Mouse (Mus musculus) midbrain, embryonic 11.5 days (tissue): ENCODE data around the gene Clint1. TPM values are rescaled to one million over a fixed set of nuclear protein-coding genes. Genes with fewer than 3 reads are reported as not detected.

Experiments
- ATAC-seq: fragments of 200-750 bp; cut with Nextera tagmentation; 2 replicates; pipeline ENCODE4 v1.8.0; 2017; ENCODE audit warnings: moderate TSS enrichment, moderate library complexity; ENCODE audit not compliant: low FRiP score
- DNase-seq: peaks from one replicate; pipeline ENCODE4 v3.0.0; 2015; ENCODE audit warnings: low spot score; ENCODE audit errors: missing footprints
- H3K27ac ChIP-seq: fragments of 300-500 bp; sonication (generic); 2 replicates; pipeline ENCODE4 v1.5.1; 2014; ENCODE audit warnings: low read depth, low read length
- H3K27me3 ChIP-seq: fragments of 300-500 bp; sonication (generic); 2 replicates; pipeline ENCODE4 v1.6.1; 2014; ENCODE audit warnings: mild to moderate bottlenecking, low read length, moderate library complexity, mixed read lengths; ENCODE audit not compliant: control insufficient read depth, insufficient read depth
- H3K36me3 ChIP-seq: fragments of 300-500 bp; sonication (generic); 2 replicates; pipeline ENCODE4 v1.6.1; 2014; ENCODE audit warnings: mild to moderate bottlenecking, low read length, moderate library complexity, mixed read lengths; ENCODE audit not compliant: control insufficient read depth, insufficient read depth
- H3K4me1 ChIP-seq: fragments of 300-500 bp; sonication (generic); 2 replicates; pipeline ENCODE4 v1.6.1; 2014; ENCODE audit warnings: low read length; ENCODE audit not compliant: control insufficient read depth, insufficient read depth
- H3K4me2 ChIP-seq: fragments of 300-500 bp; sonication (generic); 2 replicates; pipeline ENCODE4 v1.6.1; 2014; ENCODE audit warnings: mild to moderate bottlenecking, moderate library complexity
- H3K4me3 ChIP-seq: fragments of 300-500 bp; sonication (generic); 2 replicates; pipeline ENCODE4 v1.5.1; 2014; ENCODE audit warnings: low read depth, low read length
- H3K9ac ChIP-seq: fragments of 300-500 bp; sonication (generic); 2 replicates; pipeline ENCODE4 v1.6.1; 2014; ENCODE audit warnings: low read length
- H3K9me3 ChIP-seq: fragments of 300-500 bp; sonication (generic); 2 replicates; pipeline ENCODE4 v1.6.1; 2016; ENCODE audit warnings: low read length; ENCODE audit not compliant: control insufficient read depth
- WGBS: fragments of 180-500 bp; shearing (Covaris S2); extraction: QIAGEN DNeasy Blood & Tissue Kit; methylation state at CpG from one replicate; pipeline ENCODE4 v1.1.7; 2014; 5-methylcytosine and 5-hydroxymethylcytosine counted together
- polyA plus RNA-seq: library from polyadenylated mRNA; unstranded; fragments of >200 nt; fragmentation: Nextera tagmentation; extraction: Ambion mirVana; gene quantifications from 2 replicates; pipeline ENCODE4 v1.2.1, GENCODE M21; 2014

The Clint1 gene
- polyA plus RNA-seq, 1 experiment from 2014 or later: 60.9 TPM

DNA sequence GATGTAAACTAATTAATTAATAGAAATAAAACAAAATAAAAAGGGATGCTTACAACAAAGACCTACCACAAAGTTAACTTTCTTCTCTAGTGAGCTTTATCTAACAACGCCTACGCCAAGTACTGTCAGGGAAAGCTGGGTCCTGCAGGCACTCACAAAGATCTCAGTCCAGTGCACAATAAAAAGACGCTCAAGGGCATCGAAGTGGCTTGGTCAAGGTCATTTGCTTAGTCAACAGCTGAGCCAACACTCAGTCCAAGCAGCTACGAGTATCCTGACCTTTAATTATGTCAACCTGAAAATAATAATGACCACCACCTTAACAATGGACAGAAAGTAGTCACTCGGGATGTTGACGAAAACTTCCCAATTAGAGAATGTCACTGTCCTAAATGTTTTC, 90.4 kb downstream of the Clint1 start:
- Histone ChIP-seq H3K27me3 (no peaks in the 10 kb centered on the region), H3K4me2 (no peak overlapping the region), H3K4me3 (no peak overlapping the region), H3K9me3 (no peaks in the 10 kb centered on the region), H3K36me3 (no peaks in the 10 kb centered on the region), H3K27ac (no peak overlapping the region), H3K9ac (no peak overlapping the region), H3K4me1 (peaks cover 12% of the 10 kb centered on the region)
- ATAC-seq (no peak), DNase-seq (no peak)
- WGBS: 91% methylated on average over 7 of the region's 7 CpGs

DNA sequence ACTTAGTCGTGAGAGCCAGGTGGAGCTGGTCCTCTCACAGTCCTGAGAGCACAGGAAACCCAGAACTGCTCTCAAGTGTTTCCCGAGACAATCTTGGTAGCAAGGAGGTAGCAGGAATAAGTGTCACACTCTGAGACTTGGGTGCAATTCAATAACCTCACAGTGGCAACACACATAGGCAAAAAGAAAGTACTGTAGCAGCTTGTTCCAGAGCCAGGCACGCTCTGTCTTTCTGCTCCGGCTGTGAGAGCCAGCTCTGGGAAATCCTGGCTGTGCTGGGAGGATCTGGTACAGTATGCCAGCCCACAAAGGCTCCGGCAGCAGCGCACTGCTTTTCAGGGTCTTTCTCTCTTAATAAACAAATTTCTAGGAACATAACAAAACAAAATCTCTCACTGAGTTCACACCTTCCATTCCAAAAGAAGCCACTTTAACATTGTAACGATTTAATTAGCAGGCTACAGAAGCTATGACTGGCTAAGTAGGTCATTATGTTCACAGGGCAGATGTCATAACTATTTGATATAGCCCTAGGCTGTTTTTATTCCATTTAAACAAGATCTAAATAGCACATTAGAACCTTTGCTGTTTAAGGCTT, 91.4 kb downstream of the Clint1 start:
- Histone ChIP-seq H3K27ac (no peak overlapping the region), H3K4me3 (peak overlapping the region; percentile 81), H3K4me1 (peaks cover 12% of the 10 kb centered on the region), H3K36me3 (no peaks in the 10 kb centered on the region), H3K27me3 (no peaks in the 10 kb centered on the region), H3K4me2 (peak overlapping the region; percentile 70), H3K9me3 (no peaks in the 10 kb centered on the region), H3K9ac (peak overlapping the region; percentile 87; the same call in 1 of the 2 replicates)
- no peak for DNase-seq
- ATAC-seq: no peak
- WGBS: 71% methylated on average over 7 of the region's 7 CpGs

DNA sequence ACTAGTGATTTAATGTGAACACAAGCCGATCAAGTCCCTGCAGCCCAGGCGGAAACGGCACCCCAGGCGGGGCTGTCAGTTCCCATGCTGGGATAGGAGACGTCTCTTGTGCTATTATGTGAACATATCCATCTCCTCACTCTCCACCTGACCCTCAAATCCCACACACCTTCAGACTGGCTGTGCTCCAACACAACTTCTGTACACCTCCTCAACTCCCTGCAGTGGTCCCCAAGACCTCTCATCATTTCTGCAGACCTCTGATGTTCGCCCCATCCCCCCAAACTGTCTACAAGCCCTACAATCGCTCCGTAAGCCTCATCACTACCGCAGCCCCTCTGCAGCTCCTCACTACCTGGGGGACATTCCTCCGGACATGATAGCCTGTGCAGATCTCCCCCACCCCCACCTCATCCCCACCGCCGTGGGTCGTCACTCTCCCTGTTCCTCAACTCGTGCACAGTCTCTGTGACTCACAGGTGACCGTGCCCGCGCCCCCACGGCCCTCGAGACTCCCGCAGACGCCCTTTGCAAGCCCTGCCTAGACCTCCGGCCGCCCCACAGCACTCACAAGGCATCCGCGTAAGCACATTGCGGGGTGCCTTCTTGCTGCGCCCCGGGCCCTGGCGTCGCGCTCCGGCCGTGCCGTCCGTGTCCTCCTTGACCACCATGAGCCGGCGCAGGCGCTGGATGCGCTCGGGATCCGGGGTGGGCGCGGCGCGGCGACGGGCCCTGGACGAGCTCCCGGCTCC, 92.2 kb downstream of the Clint1 start:
- DNase-seq: peak; percentile 90
- peak; percentile 69 for ATAC-seq
- under 1% methylated on average over 49 of the region's 49 CpGs for WGBS

DNA sequence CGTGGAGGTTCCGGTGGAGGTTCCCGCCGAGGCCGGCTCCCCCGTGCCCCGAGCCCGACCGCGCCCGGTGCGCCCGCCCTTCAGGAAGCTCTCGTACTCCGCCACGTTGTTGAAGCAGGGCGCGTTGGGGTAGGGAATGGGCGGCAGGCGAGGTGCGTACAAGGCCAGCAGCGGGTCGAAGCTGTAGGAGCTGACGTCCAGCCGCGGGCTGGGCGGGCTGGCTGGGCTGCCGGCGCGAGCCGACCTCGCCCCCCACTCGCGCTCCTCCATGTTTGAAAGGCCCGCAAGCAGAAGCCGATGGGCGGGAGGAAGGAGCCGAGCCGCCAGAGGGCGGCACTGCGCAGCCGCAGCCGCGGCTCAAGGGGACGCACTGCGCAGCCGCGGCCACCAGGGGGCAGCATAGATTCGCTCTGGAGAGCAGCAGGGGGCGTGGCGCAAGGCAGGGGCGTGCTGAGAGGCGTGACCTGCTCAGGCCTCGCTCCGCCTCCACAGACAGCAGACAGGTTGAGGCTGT, 92.8 kb downstream of the Clint1 start, which contains the start of gene Lsm11:
Gene Lsm11 (minus strand): TSS at position 293 of the 514 bp plus-strand sequence.
- peak; percentile 100 for DNase-seq
- Histone ChIP-seq H3K4me3 (peak within 1 kb of the TSS; percentile 81), H3K4me2 (peak within 1 kb of the TSS; percentile 70), H3K27me3 (no peaks in the 10 kb centered on the region), H3K4me1 (peaks cover 12% of the 10 kb centered on the region), H3K27ac (peak within 1 kb of the TSS; percentile 41; the same call in 1 of the 2 replicates), H3K9ac (peak within 1 kb of the TSS; percentile 87), H3K9me3 (no peaks in the 10 kb centered on the region), H3K36me3 (no peaks in the 10 kb centered on the region; the same call in 1 of the 2 replicates)
- under 1% methylated on average over 51 of the region's 55 CpGs for WGBS
- ATAC-seq: peak; percentile 93

More for the DNA sequence above, 92.2 kb downstream of the Clint1 start:
- Histone ChIP-seq H3K27ac (peak overlapping the region; percentile 41; the same call in 1 of the 2 replicates), H3K36me3 (no peaks in the 10 kb centered on the region; the same call in 1 of the 2 replicates), H3K4me2 (peak overlapping the region; percentile 70), H3K4me3 (peak overlapping the region; percentile 81), H3K9ac (peak overlapping the region; percentile 87), H3K27me3 (no peaks in the 10 kb centered on the region), H3K4me1 (peaks cover 12% of the 10 kb centered on the region), H3K9me3 (no peaks in the 10 kb centered on the region)

DNA sequence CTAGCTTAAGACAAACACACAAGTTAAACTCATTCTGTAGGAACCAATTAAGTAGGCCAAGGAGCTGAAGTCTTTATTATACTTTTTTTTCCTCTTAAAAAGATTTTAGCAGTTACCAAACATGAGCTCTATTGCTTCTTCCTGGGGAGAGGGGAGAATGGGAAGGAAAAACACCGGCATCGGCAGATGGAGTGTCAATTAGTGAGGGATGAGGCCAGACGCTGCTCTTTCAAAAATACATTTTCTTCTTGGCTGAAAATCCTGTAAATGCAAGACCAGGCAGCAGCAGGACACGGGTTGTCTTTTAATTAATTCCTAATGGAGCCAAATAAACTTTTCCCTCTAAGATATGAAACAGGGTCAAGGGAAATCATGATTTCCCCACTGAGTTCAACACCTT, 94.9 kb downstream of the Clint1 start:
- Histone ChIP-seq H3K4me1 (peaks cover 12% of the 10 kb centered on the region), H3K4me2 (no peak overlapping the region), H3K27ac (no peak overlapping the region), H3K9me3 (no peaks in the 10 kb centered on the region), H3K9ac (no peak overlapping the region), H3K27me3 (no peaks in the 10 kb centered on the region), H3K4me3 (no peak overlapping the region), H3K36me3 (no peaks in the 10 kb centered on the region; the same call in 1 of the 2 replicates)
- ATAC-seq: no peak
- DNase-seq: peak; percentile 6
- 82% methylated on average over 4 of the region's 4 CpGs for WGBS

DNA sequence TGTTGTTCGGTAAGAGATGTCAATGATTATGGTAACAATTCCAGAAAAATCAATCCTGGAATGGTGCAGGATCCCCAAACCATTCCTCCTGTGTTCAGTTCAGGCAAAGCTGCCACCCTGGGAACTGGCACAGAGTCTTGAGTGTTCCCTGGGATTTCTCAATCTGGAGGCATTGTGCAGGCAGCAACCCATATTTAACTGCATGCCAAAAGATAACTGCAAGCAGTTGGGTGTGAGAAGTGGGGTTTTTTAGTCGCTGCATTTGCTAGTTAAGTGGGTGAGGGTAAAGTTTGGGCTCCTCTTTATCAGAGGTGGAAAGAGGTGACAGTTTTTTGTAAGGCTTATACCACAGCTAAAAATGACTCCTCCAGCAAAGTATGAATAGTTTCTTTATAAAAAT, 95.6 kb downstream of the Clint1 start:
- Histone ChIP-seq H3K4me1 (peaks cover 12% of the 10 kb centered on the region), H3K4me3 (no peak overlapping the region), H3K27ac (no peak overlapping the region), H3K27me3 (no peaks in the 10 kb centered on the region), H3K4me2 (no peak overlapping the region), H3K9me3 (no peaks in the 10 kb centered on the region), H3K36me3 (no peaks in the 10 kb centered on the region; the same call in 1 of the 2 replicates), H3K9ac (no peak overlapping the region)
- 88% methylated on average over 2 of the region's 2 CpGs for WGBS
- DNase-seq (peak; percentile 68), ATAC-seq (no peak)

DNA sequence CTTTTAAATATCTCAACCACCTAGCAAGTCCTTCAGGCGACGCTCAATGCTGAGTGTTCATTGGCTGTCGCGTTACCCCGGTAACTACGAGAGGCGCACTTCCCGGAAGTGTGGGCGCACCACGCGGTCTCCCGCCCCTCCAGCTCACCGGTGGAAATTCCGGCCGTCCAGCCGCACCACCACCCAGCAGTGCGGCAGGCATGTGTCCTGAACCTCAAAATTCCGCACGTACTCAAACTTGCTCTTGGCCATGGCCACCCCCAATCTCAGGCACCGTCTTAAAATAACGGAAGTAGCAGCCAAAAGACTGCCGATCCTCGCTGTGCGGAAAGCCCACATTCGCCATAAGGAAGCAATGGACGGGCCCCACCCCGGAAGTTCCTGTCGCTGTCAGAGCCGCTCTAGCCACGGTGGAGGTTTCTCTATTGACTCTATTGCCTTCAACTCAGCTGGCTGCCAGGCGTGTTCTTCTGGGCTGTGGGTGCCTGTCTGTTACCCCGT, 103.3 kb downstream of the Clint1 start, which contains the start of gene Thg1l:
Gene Thg1l (minus strand): TSS at position 368 of the 501 bp plus-strand sequence.
- peak within 1 kb of the TSS; percentile 48 for H3K4me2 ChIP-seq
- H3K36me3 ChIP-seq: no peaks in the 10 kb centered on the region
- no peaks in the 10 kb centered on the region for H3K27me3 ChIP-seq
- H3K4me1 ChIP-seq: no peaks in the 10 kb centered on the region
- DNase-seq (peak; percentile 100), ATAC-seq (peak; percentile 99)
- WGBS: under 1% methylated on average over 32 of the region's 32 CpGs
- peak within 1 kb of the TSS; percentile 63 for H3K4me3 ChIP-seq
- no peak within 1 kb of the TSS for H3K27ac ChIP-seq
- no peaks in the 10 kb centered on the region for H3K9me3 ChIP-seq
- H3K9ac ChIP-seq: peak within 1 kb of the TSS; percentile 66

DNA sequence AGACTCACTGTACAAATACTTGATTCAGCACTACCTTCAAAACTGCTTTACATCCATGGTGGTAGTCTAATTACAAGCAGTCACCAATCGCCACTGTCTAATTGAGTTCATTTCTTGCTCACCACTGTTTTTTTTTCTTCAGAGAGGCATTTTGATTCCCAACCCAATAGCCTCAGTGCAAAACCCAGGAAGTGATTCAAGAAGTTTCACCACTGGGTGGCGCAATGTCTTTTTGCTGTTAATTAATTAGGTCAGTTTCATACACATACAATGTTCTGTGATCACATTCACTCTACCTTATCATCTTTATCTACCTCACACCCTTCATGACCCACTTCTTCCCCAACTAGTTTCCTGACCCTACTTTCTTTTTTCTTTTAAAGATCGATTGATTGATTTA, 107.7 kb downstream of the Clint1 start:
- Histone ChIP-seq H3K4me3 (no peak overlapping the region), H3K27me3 (no peaks in the 10 kb centered on the region), H3K36me3 (no peaks in the 10 kb centered on the region), H3K9me3 (no peaks in the 10 kb centered on the region), H3K4me1 (no peaks in the 10 kb centered on the region), H3K27ac (no peak overlapping the region), H3K4me2 (no peak overlapping the region), H3K9ac (no peak overlapping the region)
- ATAC-seq (no peak), DNase-seq (peak; percentile 86)
- WGBS: 77% methylated on average over 3 of the region's 3 CpGs

DNA sequence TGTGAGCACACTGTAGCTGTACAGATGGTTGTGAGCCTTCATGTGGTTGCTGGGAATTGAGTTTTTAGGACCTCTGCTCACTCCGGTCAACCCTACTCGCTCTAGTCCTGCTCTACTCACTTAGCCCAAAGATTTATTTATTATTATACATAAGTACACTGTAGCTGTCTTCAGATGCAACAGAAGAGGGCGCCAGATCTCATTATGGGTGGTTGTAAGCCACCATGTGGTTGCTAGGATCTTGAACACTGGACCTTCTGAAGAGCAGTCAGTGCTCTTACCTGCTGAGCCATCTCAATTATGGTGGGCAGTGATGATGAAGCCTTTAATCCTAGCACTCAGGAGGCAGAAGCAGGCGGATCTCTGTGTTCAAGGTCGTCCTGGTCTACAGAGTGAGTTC, 108.2 kb downstream of the Clint1 start:
- H3K9ac ChIP-seq: no peak overlapping the region

More for the DNA sequence above, 108.2 kb downstream of the Clint1 start:
- ATAC-seq: no peak
- H3K4me3 ChIP-seq: no peak overlapping the region
- 80% methylated on average over 5 of the region's 5 CpGs for WGBS
- peak; percentile 53 for DNase-seq
- no peaks in the 10 kb centered on the region for H3K4me1 ChIP-seq
- H3K36me3 ChIP-seq: no peaks in the 10 kb centered on the region
- H3K27ac ChIP-seq: no peak overlapping the region
- no peaks in the 10 kb centered on the region for H3K9me3 ChIP-seq
- no peak overlapping the region for H3K4me2 ChIP-seq
- H3K27me3 ChIP-seq: no peaks in the 10 kb centered on the region
